Mouse (Mus musculus): ENCODE data around the gene Tmem229a. TPM values are rescaled to one million over a fixed set of nuclear protein-coding genes. Genes with fewer than 3 reads are reported as not detected.

Tmem229a gene
- 0.11 and 0.13 TPM in 2 replicates for polyA plus RNA-seq (2015; fragmentation: Nextera tagmentation; extraction: Ambion mirVana)

GRCm38 (mm10) chr6:24955946-24956585 lies at the start of gene Tmem229a:
Gene Tmem229a, minus strand, starts transcription at chr6:24956297.
- TF ChIP-seq CTCF (IDR thresholded peaks at IDR 0.05; ENCODE audit: low read depth) (no peak), EP300 (IDR thresholded peaks at IDR 0.05; ENCODE audit: low read depth) (no peak)
- peak; percentile 20 for DNase-seq
- peak within 1 kb of the TSS; percentile 48 for H3K4me3 ChIP-seq (ENCODE audit: low read depth, low read length)
- H3K4me1 ChIP-seq (ENCODE audit: insufficient read depth): peaks cover 12% of the 10 kb centered on the region
- H3K27me3 ChIP-seq (ENCODE audit: insufficient read depth, low read length): peaks cover 31% of the 10 kb centered on the region
- H3K27ac ChIP-seq (ENCODE audit: low read depth): no peak within 1 kb of the TSS
- no peaks in the 10 kb centered on the region for H3K9me3 ChIP-seq (ENCODE audit: low read length)
- no peaks in the 10 kb centered on the region for H3K36me3 ChIP-seq (replicated peaks; ENCODE audit: insufficient read depth, low read length)
- H3K4me2 ChIP-seq (ENCODE audit: low read depth, low read length): peak within 1 kb of the TSS; percentile 74
- peak within 1 kb of the TSS; percentile 21; the same call in 1 of the 2 replicates for H3K9ac ChIP-seq (replicated peaks)
- 2% methylated on average over 41 of the region's 46 CpGs for WGBS (ENCODE audit: insufficient replicate concordance)
- ATAC-seq: peak; percentile 35; the same call in 1 of the 2 replicates

GRCm38 (mm10) chr6:24993754-24994153 lies 37.7 kb upstream of the Tmem229a start:
- H3K9ac ChIP-seq (replicated peaks): no peak overlapping the region
- no peak for TF ChIP-seq EP300 (IDR thresholded peaks at IDR 0.05; ENCODE audit: low read depth)
- no peak for TF ChIP-seq CTCF (IDR thresholded peaks at IDR 0.05; ENCODE audit: low read depth)
- H3K4me3 ChIP-seq (ENCODE audit: low read depth, low read length): no peak overlapping the region
- DNase-seq (no peak), ATAC-seq (no peak)
- no peaks in the 10 kb centered on the region for H3K9me3 ChIP-seq (ENCODE audit: low read length)
- no peaks in the 10 kb centered on the region for H3K36me3 ChIP-seq (replicated peaks; ENCODE audit: insufficient read depth, low read length)
- H3K4me1 ChIP-seq (ENCODE audit: insufficient read depth): no peaks in the 10 kb centered on the region
- H3K27ac ChIP-seq (ENCODE audit: low read depth): no peak overlapping the region
- no peaks in the 10 kb centered on the region for H3K27me3 ChIP-seq (ENCODE audit: insufficient read depth, low read length)
- no peak overlapping the region for H3K4me2 ChIP-seq (ENCODE audit: low read depth, low read length)
- WGBS (ENCODE audit: insufficient replicate concordance): 46% methylated on average over 2 of the region's 2 CpGs

- H3K4me1 ChIP-seq (ENCODE audit: insufficient read depth): no peaks in the 10 kb centered on the region
- no peak for ATAC-seq
- no peaks in the 10 kb centered on the region for H3K9me3 ChIP-seq (ENCODE audit: low read length)
- H3K36me3 ChIP-seq (replicated peaks; ENCODE audit: insufficient read depth, low read length): no peaks in the 10 kb centered on the region
- H3K4me2 ChIP-seq (ENCODE audit: low read depth, low read length): no peak overlapping the region
- no peak overlapping the region for H3K9ac ChIP-seq (replicated peaks)
- no peak for DNase-seq
- no peak overlapping the region for H3K4me3 ChIP-seq (ENCODE audit: low read depth, low read length)
- TF ChIP-seq EP300 (IDR thresholded peaks at IDR 0.05; ENCODE audit: low read depth): no peak
- no peak for TF ChIP-seq CTCF (IDR thresholded peaks at IDR 0.05; ENCODE audit: low read depth)
- H3K27ac ChIP-seq (ENCODE audit: low read depth): no peak overlapping the region
- no peaks in the 10 kb centered on the region for H3K27me3 ChIP-seq (ENCODE audit: insufficient read depth, low read length)
Observed at GRCm38 (mm10) chr6:24989836-24990235, 33.7 kb upstream of the Tmem229a start.

GRCm38 (mm10) chr6:24976176-24976575 lies 20.1 kb upstream of the Tmem229a start:
- Histone ChIP-seq H3K4me3 (ENCODE audit: low read depth, low read length) (no peak overlapping the region), H3K36me3 (replicated peaks; ENCODE audit: insufficient read depth, low read length) (no peaks in the 10 kb centered on the region), H3K9me3 (ENCODE audit: low read length) (no peaks in the 10 kb centered on the region), H3K27me3 (ENCODE audit: insufficient read depth, low read length) (no peaks in the 10 kb centered on the region), H3K4me2 (ENCODE audit: low read depth, low read length) (no peak overlapping the region), H3K9ac (replicated peaks) (no peak overlapping the region), H3K4me1 (ENCODE audit: insufficient read depth) (no peaks in the 10 kb centered on the region), H3K27ac (ENCODE audit: low read depth) (no peak overlapping the region)
- ATAC-seq: no peak
- 67% methylated on average over 2 of the region's 2 CpGs for WGBS (ENCODE audit: insufficient replicate concordance)
- no peak for DNase-seq
- TF ChIP-seq EP300 (IDR thresholded peaks at IDR 0.05; ENCODE audit: low read depth) (no peak), CTCF (IDR thresholded peaks at IDR 0.05; ENCODE audit: low read depth) (no peak)

GRCm38 (mm10) chr6:24968471-24969223 lies 12.6 kb upstream of the Tmem229a start:
- Histone ChIP-seq H3K36me3 (replicated peaks; ENCODE audit: insufficient read depth, low read length) (no peaks in the 10 kb centered on the region), H3K9me3 (ENCODE audit: low read length) (no peaks in the 10 kb centered on the region), H3K4me1 (ENCODE audit: insufficient read depth) (no peaks in the 10 kb centered on the region), H3K4me3 (ENCODE audit: low read depth, low read length) (no peak overlapping the region), H3K27ac (ENCODE audit: low read depth) (no peak overlapping the region), H3K9ac (replicated peaks) (no peak overlapping the region), H3K4me2 (ENCODE audit: low read depth, low read length) (no peak overlapping the region), H3K27me3 (ENCODE audit: insufficient read depth, low read length) (no peaks in the 10 kb centered on the region)
- 75% methylated on average over 3 of the region's 3 CpGs for WGBS (ENCODE audit: insufficient replicate concordance)
- no peak for ATAC-seq
- no peak for DNase-seq
- TF ChIP-seq EP300 (IDR thresholded peaks at IDR 0.05; ENCODE audit: low read depth): no peak
- no peak for TF ChIP-seq CTCF (IDR thresholded peaks at IDR 0.05; ENCODE audit: low read depth)

- Histone ChIP-seq H3K27me3 (ENCODE audit: insufficient read depth, low read length) (no peaks in the 10 kb centered on the region), H3K9me3 (ENCODE audit: low read length) (no peaks in the 10 kb centered on the region), H3K36me3 (replicated peaks; ENCODE audit: insufficient read depth, low read length) (no peaks in the 10 kb centered on the region), H3K4me1 (ENCODE audit: insufficient read depth) (no peaks in the 10 kb centered on the region), H3K27ac (ENCODE audit: low read depth) (no peak overlapping the region), H3K9ac (replicated peaks) (no peak overlapping the region), H3K4me3 (ENCODE audit: low read depth, low read length) (no peak overlapping the region), H3K4me2 (ENCODE audit: low read depth, low read length) (no peak overlapping the region)
- 81% methylated on average over 7 of the region's 7 CpGs for WGBS (ENCODE audit: insufficient replicate concordance)
- DNase-seq (no peak), ATAC-seq (no peak)
- no peak for TF ChIP-seq CTCF (IDR thresholded peaks at IDR 0.05; ENCODE audit: low read depth)
- TF ChIP-seq EP300 (IDR thresholded peaks at IDR 0.05; ENCODE audit: low read depth): no peak
Observed at GRCm38 (mm10) chr6:24967726-24968125, 11.6 kb upstream of the Tmem229a start.

Data from liver, postnatal 0 days (tissue).